Mouse (Mus musculus): ENCODE data around the gene Gm26938.

Gene Gm26938

DNA sequence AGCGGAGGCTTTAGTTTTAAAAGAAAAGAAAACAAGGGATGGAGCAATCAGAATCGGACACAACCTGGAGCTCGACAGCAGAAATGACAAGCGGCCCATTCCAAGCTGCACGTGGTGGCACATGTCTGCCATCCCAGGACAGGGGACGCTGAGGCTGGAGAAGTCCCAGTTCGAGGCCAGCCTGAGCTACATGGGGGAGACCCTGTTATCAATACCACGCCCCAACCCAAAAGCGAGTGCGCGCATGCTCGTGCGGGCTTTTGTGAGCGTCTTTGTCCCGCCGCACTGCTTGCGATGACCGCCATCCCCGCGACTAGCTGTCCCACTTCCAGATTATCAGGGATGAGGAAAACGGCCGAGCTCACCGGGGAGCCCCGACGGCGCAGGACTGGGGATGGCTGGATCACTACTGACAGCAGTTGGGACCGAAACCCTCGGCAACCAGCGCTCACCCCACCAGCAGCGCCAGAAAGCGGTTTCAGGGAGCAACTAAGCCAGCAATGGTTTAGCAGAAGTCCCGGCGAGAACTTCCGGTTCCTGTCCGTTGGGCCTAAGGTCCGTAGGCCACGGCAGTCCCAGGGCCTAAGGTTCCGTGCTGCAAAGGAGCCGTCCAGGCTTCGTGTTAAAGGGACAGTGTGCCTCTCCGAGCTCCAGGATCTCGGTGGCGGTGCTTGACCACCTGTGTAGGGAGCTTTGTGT, at the start of gene Gm26938, which contains the start of gene Psmg3:
Gm26938 (minus strand) TSS at position 51 of the 699 bp plus-strand sequence.
Psmg3 (minus strand) TSS at position 529 of the 699 bp plus-strand sequence.
- peak; percentile 85 for DNase-seq

DNA sequence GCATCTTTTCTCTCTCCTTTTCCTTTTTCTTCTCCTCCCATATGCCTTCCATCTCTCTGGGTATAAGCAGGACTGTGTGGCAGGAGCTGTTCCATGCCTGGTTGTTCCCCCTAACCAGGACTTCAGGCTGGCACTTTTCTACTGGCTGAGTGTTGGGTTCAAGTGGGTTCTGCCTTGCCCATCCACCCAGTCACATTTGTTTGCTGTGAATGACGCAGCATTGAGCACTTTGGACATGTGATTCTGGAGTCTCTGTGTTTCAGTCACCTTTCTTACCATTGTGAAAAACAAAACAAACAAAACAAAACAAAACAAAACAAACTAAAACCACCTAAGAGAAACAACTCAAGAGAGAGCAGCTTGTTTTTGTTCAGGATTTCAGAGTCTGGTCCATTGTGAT, 45.3 kb upstream of the Gm26938 start:
- no peak for DNase-seq

- peak; percentile 58 for DNase-seq
Measured at GRCm38 (mm10) chr5:139870886-139871285, 44.7 kb upstream of the Gm26938 start.

DNA sequence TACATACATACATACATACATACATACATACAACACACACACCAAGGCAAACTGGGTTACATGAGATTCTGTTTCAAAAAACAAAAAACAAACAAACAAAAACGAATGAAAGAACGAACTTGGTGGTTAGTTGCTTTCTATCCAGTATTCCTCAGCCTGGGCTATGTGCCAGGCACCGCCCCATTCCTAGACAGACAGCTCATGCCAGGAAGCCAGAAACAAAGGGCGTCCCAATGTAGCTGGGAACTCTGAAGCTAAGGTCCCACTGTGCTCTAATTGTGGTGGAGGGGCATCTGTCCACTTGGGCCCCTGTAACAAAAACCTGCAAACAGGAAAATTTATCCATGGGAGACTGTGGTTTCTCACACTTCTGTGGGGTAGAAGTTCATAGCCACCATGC, 36.6 kb upstream of the Gm26938 start:
- DNase-seq = peak; percentile 51

DNA sequence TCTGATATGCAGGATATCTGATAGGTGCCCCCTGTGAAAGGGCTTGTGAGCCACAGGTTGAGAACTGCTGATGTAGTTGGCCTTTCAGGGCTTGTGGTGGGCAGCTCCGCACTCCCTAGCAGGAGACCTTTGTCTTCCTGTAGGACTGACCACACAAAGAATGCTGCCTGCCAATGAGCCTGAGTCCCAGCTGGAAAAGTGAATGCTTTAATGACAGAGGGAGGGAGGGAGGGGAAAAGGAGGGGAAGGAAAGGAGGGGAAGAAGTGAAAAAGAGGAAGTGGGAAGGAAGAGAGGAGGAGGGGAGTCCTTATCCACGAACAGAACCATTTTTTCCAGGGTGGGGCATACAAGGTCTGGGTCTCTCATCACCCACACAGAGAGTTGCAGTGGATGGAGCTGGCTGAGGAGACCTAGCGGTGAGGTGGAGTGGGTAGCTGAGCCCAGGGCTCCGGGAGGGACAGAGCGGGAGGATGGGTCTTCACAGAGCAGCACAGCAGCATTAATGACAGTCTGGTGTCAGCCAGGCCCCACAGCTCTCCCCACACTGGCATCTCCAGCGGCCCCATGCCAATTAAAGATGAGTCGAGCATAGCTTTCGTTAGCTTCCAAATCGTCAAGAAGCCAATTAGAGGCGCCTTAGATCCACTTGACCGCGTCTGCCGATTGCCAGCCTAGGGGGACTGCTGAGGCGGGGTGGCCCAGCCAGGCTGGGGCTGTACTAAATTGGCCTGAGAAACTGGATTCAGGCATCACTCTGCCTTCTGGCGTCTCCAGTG, 34.3 kb upstream of the Gm26938 start:
- DNase-seq = no peak

DNA sequence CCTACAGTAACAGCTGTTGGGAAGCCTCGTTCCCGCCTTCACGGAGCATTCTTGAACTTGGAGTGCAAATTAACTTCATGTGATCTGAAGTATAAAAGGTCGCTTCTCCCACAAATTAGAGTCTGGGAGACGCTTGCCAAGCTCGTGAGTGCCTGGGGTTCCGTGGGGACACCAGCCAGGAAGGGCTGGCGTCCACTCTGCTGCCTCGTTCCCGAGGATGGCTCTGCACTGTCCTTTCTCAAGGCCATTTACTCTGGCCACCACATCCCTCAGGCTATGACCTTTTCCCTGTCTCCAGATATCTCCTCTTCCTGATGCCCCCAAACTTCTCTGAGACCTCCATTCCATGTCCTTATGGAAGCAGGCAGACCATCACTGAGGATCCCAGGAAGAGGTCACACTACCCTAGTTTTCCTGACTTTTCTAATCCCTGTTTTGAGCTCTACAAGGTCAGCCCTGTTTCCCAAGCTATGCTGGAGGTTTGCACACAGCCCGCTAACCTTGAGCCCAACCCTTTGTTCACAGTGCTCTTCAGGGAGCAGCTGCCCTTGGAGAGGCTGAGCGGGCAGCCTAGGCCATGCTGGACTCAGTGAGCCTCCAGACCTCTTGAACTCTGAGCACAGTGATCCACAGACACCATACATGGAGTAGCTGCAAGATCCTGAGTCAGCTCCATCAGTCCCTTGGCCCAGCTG, 23.6 kb upstream of the Gm26938 start:
- peak; percentile 46 for DNase-seq

DNA sequence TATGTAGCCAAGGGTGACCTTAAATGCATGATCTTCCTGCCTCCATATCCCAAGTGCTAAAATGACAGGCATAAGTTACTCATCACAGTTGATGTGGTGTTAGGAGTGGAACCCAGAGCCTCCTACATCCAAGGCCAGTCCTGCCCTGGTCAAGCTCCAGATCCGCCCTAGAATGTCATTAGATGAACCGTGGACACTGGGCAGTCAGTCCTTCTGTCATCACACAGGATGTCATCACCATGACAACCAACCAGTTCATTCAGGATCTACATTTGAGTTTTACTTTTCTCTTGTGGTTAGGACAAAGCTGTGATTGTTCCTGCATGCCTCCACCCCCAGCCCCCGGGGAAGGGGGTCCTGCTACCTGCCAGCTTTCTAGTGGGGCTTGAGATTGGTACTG, 12.9 kb upstream of the Gm26938 start:
- DNase-seq = no peak

DNA sequence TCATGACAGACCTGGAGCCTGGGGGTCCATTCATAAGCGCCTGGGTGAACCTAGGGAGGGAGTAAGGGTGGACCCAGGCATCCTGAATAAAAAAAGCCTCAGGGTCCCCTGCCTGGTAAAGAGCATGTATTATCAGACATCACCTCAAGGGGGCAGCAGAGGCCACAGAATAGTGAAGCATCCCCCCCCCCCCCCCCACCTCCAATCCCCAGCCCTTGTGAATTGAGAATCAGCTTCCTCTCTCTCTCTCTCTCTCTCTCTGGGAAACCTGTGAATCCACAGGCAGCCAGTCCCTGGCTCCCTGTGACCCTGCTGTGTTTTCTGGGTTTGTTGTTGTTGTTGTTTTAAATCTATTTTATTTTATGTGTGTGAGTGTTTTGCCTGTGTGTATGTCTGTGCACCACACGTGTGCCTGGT, 12.3 kb upstream of the Gm26938 start:
- DNase-seq = no peak

- no peak for DNase-seq
Measured at GRCm38 (mm10) chr5:139835706-139836105, 9.5 kb upstream of the Gm26938 start.

DNA sequence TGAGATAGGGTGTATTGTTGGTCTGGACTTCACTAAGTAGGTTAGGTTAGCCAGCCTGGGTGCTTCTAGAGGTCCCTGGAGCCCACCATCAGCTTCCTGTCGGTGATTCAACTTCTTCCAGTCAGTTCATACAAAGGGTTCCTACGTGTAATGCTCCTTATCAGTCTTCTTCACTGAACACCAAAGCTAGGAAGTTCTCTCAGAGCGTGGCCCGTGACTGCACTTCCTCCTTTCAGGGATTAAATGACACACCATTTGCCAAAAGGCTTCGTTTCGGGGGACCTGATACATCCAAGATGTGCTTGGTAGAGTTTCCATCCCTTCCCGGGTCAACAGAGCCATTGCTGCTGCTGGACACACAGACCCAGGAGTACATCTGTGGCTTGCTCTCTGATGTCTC, 5.9 kb upstream of the Gm26938 start:
- no peak for DNase-seq

DNA sequence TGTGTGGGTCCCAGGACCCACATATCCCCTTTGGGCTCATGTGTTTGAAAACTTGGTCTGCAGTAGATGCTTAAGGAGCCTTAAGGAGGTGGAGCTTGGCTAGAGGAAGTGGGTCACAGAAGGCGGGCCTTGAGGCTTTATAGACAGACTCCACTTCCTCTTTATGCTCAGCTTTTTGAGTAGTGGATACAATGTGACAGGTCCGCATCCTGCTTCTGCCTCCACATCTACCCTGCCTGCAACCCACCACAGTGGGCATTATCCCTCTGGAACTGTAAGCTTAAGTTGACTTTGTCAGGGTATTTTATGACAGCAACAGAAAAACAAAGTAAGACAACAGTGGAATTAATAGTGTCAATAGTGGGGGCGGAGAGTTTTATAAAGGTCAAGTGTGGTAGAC, 4.5 kb upstream of the Gm26938 start:
- DNase-seq = no peak

GRCm38 (mm10) chr5:139829384-139829783, 3.2 kb upstream of the Gm26938 start:
- DNase-seq = no peak

DNA sequence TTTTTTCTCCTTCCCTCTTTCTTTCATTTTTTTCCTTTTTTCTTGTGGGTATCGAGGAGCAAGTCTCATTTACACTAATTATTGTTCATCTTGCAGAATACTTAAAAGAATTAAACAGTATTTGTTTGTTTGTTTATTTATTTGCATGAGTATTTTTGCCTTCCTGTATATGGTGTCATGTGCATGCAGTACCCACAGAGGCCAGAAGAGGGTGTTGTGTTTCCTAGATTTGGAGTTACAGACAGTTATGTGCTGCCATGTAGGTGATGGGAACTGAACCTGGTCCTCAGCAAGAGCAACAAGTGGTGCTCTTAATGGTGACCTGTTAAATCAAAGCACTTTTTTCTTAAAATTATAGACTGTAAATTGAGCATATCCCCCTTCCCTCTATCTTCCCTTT, 1.4 kb upstream of the Gm26938 start:
- DNase-seq = no peak

- DNase-seq = no peak
Measured at GRCm38 (mm10) chr5:139825947-139826346, 260 bp downstream of the Gm26938 start.

DNA sequence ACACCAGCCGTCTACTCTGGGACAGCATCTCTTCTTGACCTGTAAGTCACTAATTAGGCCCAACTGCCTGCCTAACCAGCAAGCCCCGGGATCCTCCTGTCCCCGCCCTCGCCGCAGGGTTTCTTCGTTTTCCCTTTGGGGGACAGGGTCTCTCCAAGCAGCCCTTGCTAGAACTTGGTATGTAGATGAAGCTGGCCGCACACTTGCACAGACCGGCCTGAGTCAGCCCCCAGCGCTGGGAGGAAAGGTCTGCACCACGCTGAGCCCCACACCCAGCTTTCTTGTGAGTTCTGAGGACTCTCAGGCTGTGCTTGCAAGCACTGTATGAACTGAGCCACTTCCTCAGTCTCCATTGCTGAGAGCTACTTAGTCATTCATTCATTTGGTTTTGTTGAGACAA, 1.7 kb downstream of the Gm26938 start:
- no peak for DNase-seq

DNA sequence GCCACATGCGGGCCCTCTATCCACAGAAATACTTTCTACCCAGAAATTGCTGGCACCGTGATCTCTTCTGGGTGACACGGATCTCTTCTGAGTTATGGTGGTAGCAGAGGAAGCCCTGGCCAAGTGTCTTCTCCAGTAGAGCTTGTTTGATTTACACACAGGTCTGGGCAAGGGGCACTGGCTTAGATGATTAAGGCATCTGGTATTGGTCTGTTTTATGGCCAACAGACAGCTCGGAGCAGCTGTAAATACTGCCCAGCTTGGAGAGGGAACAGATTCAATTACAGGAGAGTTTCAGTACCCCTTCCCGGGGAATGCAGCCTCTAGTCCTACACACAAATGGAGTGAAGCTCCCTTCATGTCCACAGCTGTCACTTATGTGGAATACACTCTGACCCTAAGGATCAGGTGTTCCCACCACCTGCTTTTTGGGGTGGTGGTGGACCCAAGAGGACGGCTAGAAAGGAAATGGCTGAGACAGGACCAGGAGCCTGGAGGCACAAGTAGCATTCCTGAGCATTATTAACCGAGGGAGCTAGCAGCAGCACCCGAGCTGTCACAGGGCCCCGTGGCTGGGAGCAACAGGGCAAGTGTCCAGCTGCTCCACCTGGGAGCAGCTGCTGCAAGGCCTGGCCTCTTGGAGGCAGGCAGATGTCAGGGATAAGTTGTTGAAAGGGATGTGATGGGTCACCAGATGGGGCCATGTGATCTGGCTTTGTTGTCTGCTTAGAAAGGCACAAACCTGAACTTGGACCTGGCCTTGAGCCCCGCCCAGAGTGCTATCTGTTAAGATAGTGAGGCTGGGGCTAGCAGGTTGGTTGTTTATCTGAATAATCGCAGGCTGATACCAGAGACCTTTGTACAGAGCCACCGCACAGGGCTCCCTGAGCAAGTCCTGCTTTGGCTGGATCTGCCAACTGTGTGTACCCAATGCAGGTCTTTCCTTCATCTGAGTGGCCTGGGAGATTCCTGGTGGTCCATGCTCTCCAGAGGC, 4.4 kb downstream of the Gm26938 start:
- DNase-seq = no peak

DNA sequence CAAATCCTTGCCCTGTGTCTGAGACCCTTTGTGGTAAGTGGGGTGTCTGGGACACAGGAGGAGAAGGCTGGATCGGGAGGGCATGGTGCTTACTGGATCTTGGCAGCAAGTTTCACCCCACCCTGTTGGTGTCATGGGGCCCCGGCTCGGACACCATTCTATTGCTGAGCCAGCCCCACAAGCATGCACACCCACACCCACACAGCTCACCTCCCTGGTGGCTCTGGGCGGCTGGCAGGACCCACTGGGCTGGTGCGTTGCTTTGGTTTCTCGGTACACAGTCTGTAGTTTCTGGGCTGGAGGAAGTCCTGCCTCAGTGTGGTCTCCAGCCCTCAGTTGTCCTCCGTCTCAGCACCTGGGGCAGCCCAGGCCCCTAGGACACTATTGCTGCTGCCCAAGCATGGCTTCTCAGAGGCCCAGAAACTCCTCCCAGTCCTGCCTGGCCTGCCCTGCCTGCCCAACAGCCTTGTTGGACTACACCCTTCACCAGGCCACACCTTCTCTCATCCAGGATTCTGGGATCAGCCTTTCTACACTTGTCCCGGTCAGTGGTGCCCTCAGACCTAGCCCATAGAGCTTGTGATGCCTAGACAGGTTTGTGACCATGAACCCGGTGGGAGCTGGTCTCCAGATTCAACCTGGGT, 6.5 kb downstream of the Gm26938 start, which contains the start of gene Tmem184a:
Tmem184a (minus strand) TSS at position 380 of the 644 bp plus-strand sequence.
- DNase-seq = no peak

- no peak for DNase-seq
Measured at GRCm38 (mm10) chr5:139818801-139819200, 7.4 kb downstream of the Gm26938 start.

GRCm38 (mm10) chr5:139818056-139818455, 8.2 kb downstream of the Gm26938 start:
- DNase-seq = no peak

GRCm38 (mm10) chr5:139817292-139817691, 8.9 kb downstream of the Gm26938 start:
- no peak for DNase-seq

GRCm38 (mm10) chr5:139816445-139816844, 9.8 kb downstream of the Gm26938 start:
- peak; percentile 3 for DNase-seq

- DNase-seq = no peak
Measured at GRCm38 (mm10) chr5:139815964-139816363, 10.2 kb downstream of the Gm26938 start.

Measured in kidney, adult 11 months (tissue).